Mouse (Mus musculus) skeletal muscle tissue, adult 2 months (tissue): ENCODE measurements around the gene Usp40.

Experiments
- DNase-seq: peaks from one replicate; pipeline ENCODE4 v3.0.0-alpha.2; 2012; ENCODE audit warnings: low read depth, low spot score

Usp40 gene

GRCm38 (mm10) chr1:87947681-87948091 lies 60.7 kb downstream of the Usp40 start:
- DNase-seq = no peak

GRCm38 (mm10) chr1:87941765-87942164 lies 66.6 kb downstream of the Usp40 start:
- DNase-seq = no peak

GRCm38 (mm10) chr1:87936516-87936915 lies 71.8 kb downstream of the Usp40 start:
- DNase-seq = no peak

GRCm38 (mm10) chr1:87936075-87936474 lies 72.3 kb downstream of the Usp40 start:
- no peak for DNase-seq

GRCm38 (mm10) chr1:87935546-87935945 lies 72.8 kb downstream of the Usp40 start:
- no peak for DNase-seq

GRCm38 (mm10) chr1:87935095-87935494 lies 73.3 kb downstream of the Usp40 start:
- no peak for DNase-seq

- DNase-seq = peak; percentile 21
Observed at GRCm38 (mm10) chr1:87933051-87933450, 75.3 kb downstream of the Usp40 start.

GRCm38 (mm10) chr1:87929730-87930129 lies 78.6 kb downstream of the Usp40 start:
- no peak for DNase-seq

GRCm38 (mm10) chr1:87924888-87925287 lies 83.5 kb downstream of the Usp40 start:
- DNase-seq = no peak

GRCm38 (mm10) chr1:87922666-87923065 lies 85.7 kb downstream of the Usp40 start:
- no peak for DNase-seq

- DNase-seq = no peak
Observed at GRCm38 (mm10) chr1:87920056-87920614, 88.2 kb downstream of the Usp40 start.

GRCm38 (mm10) chr1:87918061-87918460 lies 90.3 kb downstream of the Usp40 start:
- DNase-seq = no peak

- DNase-seq = no peak
Observed at GRCm38 (mm10) chr1:87917361-87917760, 91.0 kb downstream of the Usp40 start.

- no peak for DNase-seq
Observed at GRCm38 (mm10) chr1:87913356-87913755, 95.0 kb downstream of the Usp40 start.

- DNase-seq = no peak
Observed at GRCm38 (mm10) chr1:87910428-87910827, 97.9 kb downstream of the Usp40 start.

- DNase-seq = no peak
Observed at GRCm38 (mm10) chr1:87909565-87909964, 98.8 kb downstream of the Usp40 start.

GRCm38 (mm10) chr1:87908736-87909135 lies 99.6 kb downstream of the Usp40 start:
- DNase-seq = no peak

GRCm38 (mm10) chr1:87908006-87908405 lies 100.3 kb downstream of the Usp40 start:
- no peak for DNase-seq

- no peak for DNase-seq
Observed at GRCm38 (mm10) chr1:87906361-87906956, 101.9 kb downstream of the Usp40 start.

GRCm38 (mm10) chr1:87902186-87902585 lies 106.2 kb downstream of the Usp40 start:
- DNase-seq = no peak

- peak; percentile 82 for DNase-seq
Observed at GRCm38 (mm10) chr1:87900979-87901378, 107.4 kb downstream of the Usp40 start.

- DNase-seq = no peak
Observed at GRCm38 (mm10) chr1:87899701-87900100, 108.7 kb downstream of the Usp40 start.

- DNase-seq = no peak
Observed at GRCm38 (mm10) chr1:87896921-87897320, 111.4 kb downstream of the Usp40 start.
